Mouse (Mus musculus) NIH3T3 (cell line): Measurements from ENCODE around the gene Polr3a.

Experiments
- DNase-seq: peaks from one replicate; pipeline ENCODE4 v3.0.0-alpha.2; 2012; ENCODE audit warnings: low read depth

Gene Polr3a

DNA sequence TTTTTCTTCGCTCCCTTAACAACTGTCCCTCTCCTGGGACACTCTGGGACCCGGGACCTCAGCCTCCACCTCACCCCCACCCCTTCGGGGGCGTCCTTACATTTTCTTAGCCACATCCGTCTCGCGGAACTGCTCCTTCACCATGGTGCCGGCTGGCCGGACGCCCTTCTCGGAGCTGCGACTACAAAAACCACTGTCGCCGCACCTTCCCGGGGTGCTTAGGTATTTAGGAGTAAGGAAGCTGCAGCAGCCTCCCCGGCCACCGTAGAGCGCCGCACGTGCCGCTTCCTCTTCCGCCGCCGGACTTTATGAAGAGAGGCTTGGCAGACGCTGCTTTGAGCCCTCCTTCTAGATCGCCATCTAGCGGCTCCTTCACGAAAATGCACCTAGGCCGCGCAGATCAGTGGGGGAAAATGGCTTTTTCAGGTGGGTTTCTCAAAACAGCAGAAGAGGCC, at the start of gene Polr3a, which contains the start of gene Rps24:
TSS of gene Polr3a (minus strand) at position 286 of the 455 bp plus-strand sequence.
TSS of gene Rps24 (plus strand) at position 353 of the 455 bp plus-strand sequence.
- peak; percentile 91 for DNase-seq

DNA sequence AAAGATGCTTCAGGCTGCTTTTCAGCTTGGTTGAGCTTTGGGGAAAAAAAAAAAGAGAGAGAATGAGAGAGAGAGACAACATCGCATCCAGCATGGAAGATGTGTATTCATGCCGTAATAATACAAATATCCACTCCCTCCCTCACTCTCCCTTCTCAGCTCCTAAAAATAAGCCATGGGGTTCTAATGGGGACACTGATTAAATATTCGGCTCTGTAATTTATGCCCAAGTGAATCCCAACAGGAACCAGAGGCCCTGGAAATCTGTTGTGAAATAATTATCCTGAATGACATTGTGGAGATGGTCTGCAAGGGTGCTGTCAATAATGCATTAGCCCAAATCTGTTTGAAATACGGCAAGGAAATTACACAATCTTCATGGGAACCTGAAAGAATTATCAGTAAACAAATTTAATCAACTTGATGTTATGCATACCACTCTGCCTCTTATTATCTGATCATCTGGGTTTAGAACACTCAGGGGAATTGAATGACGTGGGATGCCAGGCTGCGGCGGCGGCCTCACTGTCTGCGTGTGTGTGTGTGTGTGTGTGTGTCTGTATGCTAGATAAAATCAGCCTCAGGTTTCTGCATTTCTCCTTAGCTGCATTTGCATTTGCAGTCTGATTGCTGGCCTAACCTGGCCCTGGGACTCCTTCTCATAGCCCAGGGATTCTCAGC, 48.1 kb upstream of the Polr3a start:
- DNase-seq, result no peak

DNA sequence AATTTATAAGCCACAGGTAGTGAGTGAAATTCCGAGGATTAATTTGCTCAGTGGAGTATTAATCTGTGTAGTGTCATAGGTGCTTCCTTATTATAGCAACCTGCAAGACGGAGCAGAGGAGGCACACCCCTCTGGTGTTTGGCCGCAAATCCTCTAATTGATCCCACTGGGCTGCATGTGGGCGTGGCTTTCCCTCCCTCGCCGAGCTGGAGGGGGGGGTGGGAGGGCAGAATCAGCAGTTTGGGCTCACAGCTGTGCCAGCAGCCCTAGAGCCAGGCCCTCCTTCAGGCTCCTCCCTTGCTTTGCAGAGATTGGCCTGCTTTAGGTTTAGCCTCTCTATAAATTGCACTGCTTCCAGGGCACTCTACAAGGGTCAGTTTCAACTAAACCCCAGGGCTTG, 43.4 kb upstream of the Polr3a start:
- DNase-seq, result peak; percentile 56

DNA sequence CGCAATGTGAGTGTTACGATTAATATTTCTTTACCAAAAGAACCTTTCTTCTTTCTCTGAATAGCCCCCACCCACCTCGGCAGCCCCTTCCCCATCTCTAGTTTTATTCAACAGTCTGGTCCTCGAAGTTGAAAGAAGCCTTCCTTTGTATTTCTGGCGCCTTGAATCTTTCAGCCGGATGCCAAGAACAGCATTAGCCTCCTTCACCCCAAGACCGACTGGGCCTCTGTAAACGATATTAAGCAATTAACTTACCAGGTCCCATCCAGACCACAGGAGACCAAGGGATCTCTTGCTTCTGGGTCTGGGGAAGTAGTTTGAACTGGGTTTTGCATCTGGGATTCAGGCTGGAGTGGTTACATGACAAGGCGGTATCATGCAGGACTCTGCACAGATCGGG, 39.6 kb upstream of the Polr3a start:
- DNase-seq, result no peak

DNA sequence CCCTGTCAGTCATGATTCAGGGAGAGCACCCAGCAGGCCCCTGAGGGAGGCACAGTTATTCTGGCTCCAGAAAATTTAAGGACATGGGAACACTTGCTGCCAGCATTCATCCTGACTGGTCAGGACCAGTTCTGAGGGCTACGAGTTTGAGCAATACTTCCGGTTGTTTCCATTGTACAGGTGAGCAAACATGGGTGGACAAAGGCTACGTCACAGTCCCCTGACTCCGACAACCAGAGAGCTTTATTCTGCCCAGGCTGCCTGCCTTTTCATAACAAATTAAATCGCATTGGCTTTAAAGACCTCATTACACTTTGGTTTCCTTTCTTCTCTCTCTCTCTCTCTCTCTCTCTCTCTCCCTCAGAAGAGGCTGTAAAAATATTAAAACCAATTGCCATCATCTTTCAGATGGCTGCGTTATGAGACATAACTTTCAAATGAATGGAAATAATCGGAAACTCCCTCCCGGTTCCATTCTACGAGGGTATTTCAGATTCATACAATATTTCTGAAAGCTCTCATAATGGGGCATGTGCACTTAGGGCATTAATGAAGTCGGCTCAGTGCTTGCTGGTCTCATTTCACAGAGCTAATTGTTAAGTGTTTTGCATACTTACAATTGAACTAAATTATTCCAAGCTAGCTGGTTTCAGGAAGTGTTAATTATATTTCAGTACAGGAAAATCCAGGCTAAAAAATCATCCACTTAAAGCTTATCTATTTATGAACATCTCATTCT, 39.0 kb upstream of the Polr3a start:
- no peak for DNase-seq

DNA sequence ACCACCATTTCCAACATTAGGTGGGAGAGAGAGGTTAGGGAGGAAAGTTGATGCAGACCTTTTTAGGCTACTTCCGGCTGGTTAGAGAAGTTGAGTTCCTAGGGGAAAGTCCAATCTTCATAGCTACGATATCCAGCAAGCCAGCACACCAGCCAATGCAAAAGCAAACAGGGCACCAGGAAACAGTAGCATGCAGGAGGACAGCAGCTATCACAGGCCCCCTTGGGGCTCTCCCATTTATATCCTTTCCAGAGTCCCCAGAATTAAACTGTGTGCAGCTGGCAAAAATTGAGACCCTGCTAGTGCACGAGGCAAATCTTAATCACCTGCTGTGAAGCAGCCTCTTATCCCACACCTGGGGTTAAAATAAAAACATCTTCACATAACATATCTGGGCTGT, 38.3 kb upstream of the Polr3a start:
- no peak for DNase-seq

DNA sequence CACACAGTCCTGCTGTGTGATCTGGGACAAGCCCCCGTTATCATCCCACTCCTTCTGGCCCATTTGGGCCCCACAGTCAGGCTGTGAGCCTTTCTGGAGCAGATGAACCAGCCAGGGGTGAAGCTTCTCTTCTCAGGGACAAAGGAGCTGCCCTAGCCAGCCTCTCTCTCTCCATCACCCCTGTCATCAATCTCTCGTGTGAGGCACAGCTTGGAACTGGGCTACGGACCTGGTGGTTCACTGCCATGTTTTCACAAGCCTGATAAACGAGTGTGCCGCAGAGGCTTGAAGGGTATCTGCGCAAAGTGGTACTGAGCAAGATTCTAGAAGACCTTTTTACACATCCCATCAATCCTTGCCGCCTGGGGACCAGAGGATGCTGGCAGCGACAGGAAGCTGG, 34.7 kb upstream of the Polr3a start:
- no peak for DNase-seq

DNA sequence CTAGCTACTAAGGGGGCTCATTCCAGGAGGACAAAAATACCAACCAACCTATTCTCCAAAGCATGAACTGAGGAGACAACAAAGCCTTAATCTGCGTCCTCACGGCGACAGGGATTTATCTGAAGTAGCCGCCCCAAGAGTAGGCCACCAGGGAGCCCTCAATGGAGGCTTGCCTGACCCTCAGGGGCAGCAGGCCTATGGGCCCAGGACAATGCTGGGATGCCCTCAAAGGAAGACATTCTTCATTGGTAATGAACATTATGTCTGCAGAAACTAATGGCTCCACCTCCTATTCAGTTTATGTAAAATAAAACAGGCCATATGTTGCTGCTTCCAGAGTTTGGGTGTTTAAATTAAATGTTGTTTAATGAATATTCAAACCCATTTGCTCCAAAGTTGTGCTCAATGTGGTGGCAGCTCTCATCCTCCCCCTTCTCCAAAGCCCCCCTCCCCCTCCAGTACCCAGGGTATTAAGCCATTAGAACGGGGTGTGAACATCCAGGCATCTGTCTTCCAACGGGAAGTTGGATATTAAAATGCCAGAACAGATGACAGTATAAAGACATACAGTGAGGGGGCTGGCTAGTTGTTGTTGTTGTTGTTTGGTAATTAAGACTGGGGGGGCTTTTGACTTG, 25.8 kb upstream of the Polr3a start:
- DNase-seq, result no peak

DNA sequence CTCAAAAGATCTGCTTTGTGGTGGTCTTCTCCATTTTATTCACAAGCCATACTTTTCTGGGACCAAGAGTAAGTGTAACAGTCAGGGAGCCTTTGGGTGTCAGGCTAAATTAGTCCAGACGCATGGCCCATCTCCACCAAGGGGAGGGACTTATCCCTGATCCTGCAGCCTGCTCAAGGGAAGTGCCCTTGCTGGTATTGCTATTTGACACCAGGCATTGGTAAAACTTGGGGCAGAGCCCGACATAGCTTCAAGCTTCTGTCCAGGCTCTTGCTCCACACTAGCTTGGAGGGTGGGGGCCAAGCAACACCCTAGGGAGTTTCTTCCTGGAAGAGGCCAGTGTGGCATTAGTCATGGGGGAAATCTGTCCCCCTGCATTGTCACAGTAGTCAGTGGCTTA, 23.8 kb upstream of the Polr3a start:
- DNase-seq, result no peak

DNA sequence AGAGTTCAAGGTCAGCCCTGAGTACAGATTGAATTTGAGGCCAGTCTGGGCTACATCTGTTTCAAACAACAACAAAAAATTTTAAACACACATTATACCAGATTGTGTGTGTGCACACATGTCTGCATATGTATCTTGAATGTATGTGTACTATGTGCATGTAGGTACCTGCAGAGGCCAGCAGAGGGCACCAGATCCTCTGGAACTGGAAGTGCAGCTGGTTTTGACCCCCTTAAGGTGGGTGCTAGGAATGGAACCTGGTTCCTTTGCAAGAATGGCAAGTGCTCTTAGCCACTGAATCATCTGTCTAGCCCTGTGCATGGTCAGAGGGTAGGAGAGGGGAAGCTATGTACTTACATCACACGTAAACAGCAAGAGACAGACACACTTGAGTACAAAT, 23.4 kb upstream of the Polr3a start:
- DNase-seq, result no peak

DNA sequence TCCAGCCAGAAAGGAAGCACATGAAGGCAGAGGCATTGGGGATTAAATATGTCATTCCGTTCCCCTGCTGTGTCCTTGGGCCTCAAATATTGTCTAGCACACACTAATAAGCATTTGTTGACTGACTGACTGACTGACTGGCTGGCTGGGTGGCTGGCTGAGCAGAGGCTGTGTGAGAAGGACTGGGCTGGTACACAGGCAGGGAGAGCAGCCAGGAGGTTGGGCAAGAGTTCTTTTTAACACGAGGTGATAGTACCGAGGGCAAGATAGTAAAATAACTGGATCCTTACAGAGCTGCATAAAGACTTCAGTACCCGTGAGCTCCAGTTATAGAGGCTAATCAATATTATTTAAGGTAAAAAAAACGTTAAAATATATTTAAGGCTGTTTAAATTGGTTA, 22.7 kb upstream of the Polr3a start:
- DNase-seq, result no peak

DNA sequence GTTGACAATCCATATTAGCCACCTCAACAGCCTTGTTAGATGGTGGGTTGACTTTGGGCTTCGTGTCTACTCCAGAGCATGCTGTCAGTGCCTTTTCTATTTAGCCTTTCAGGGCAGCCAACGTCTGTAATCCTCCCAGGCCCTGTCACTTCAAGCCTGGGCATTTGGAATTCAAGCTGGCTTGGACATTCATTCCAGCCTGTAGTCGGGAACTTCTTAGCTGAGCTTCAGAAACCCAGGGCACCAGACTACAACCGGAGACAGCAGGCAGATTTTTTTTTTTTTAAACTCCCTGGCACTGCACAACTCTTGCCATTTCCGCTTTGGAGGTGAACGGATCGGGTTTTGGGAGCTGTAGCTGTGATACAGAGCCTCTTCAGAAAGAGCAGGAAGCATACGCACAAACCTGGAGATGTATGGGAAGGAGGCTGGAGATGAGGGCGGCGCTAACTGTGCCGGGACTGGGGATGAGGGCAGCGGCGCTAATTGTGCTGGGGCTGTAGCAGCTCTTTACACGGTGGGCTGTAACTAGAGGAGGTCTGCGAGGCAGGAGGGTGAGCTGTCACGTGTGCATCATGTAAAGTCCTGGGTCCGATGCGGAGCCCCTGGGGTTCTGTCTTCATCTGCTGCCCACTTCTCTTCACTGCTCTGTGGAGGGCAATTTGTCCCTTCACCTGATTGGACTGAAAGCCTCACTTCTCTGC, 21.4 kb upstream of the Polr3a start:
- no peak for DNase-seq

DNA sequence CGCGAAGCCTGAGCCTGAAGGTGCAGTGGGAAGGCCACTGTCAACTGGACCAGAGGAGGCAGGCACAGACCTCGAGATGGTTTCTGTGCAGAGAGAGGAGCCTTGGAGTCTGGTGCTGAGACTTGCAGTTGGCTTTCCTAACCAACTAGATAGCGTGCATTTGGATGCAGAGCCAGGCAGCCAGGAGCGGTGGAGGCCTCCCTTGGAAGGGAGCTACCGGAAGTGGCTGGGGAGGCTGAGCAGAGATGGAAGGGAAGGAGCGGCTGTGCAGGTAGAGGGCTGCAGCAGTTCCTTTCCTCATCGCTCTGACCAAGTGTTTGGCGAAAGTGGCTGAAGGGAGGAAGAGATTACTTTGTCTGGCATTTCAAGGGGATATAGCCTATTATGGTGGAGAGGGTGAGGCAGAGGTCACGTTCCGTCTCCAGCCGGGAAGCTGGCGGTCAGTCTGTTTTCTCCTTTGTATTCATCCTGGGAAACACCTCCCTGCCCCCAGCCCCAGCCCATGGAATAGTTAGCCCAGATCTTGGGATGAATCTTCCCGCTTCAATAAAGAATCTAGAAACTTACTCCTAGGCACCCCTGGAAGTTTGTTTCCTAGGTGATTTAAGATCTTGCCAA, 20.7 kb upstream of the Polr3a start:
- DNase-seq, result no peak

DNA sequence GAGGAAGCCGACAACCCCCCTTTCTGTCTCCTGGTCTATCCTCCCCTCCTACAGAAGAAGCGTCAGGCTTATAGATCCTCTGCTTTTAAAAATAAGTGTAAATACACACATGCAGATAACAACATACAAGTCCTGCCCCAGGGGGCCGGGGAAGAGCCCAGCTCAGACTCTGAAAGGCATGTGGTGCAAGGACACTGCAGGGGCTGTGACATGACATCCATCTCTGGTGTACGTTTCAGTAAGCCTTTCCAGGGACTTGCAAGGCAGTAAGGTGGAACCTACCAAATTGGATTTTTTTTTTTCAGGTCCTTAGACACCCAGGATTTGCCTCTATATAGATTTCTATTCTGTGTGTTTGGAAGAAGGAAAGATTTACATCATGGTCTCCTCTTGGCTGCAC, 14.4 kb upstream of the Polr3a start:
- DNase-seq, result no peak

DNA sequence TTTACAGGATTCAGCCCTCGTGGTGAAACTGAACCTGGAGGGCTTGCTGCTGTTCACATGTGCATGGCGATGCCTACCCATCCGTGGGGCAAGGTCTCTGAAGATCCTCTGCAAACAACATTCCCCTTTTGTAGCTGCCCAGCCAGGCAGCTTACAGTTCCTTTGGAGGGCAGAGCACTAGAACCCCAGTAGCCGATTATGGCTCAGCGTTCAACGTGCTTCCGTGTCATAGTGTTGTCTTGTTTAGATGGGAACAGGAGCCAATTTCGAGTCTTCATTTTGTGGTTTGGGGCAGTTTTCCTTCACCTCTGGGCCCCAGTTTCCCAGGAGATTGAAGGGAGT, 14.0 kb upstream of the Polr3a start:
- DNase-seq, result no peak

DNA sequence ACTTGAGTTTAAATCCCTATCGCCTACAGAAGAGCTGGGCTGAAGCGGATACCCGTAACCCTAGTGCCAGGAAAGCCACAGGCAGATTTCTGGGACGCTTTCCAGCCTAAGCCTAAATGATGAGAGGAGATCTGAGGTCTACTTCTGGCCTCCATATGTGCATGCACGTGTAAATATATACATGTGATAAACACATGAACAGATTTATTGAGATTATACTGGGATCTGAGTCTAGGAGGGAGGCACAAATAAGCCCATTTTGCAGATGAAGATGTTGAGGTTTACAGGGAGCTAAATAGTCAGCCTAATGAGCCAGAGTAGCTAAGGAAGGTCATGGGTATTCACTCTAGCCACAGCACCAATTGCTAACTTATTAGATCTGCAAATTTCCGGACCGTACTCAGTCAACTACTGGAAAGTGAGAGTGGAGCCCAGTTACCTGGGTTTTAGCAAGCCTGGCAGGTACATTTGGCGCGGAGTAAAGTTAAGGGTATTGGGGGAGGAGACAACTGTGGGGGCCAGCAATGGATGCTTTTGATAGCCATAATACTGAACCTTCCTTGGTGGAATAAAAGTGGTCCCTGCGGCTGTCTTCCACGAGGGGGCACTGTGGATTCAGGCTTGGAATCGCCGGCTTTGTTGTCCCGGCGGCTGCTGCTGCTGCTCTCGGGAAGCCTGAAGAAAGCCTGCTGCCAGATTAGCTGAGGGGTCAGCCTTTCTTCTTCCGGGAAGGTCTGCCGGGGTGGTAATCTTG, 13.4 kb upstream of the Polr3a start:
- peak; percentile 91 for DNase-seq

DNA sequence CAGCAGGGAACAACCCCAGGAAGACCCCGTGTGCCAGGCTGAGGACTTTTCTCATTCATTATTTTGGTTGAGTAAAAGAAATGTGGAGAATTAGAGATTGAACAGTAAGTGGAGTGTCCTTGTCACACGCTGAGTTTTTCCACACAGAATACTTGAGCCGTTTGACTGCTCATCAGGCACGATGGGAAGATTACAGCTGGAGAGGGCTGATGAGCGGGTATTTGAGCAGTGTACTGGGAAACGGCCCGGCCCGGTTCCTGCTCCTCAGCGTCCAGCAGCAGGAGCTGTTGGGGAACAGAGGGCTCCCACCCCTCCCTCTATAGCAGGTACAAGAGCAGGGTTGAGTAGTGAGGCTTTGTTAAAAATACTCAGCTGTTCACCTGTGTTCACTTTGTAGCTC, 12.6 kb upstream of the Polr3a start:
- no peak for DNase-seq

DNA sequence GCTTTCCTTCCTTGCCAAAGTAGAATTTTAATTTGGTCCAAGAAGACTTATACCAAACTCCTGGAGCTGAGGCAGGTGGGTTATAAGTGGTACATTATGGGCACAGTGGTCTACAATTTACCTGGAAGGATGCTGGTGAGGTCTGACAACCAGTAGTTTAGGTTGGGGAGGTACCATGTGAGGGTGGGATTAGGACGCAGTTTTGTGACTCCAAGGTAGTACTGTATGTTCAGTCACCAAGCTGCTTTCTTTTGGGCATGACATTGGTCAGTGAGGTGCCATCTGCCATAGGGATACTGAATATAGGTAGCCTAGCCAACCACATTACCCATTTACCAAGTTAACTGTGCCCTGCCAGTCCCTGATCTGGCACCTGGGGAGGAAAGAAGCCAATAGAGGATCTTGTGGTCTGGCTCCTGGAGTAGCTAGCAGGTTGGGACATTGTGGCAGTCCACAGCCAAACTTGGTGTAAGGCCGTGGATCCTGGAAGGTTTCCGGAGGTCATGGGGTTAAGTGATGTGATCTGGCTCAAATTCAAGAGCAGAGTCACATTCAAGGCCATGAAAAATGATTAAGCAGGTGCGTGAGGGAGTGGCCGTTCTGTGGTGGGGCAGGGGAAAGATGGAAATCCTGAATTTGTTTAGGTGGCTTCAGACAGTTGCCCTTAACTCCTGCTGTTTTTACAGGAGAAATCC, 11.8 kb upstream of the Polr3a start:
- DNase-seq, result no peak

DNA sequence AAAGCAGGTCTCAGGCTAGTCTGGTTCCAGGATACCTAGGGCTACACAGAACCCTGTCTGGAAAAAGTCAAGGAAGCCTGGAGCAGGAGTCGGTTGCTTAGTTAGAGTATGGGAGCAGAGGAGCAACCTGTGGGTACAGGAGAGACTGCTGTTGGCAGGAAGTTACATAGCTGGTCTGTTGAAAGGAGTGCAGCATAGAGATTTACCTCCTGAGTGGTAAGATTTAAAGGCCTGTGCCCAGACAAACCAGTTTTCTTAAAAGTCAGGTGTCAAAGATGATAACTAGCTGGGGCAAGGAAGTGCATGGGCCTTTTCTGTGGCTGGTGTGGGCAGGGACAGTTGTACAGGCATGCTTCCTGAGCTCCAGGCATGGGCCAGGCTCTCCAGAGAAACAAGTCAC, 10.6 kb upstream of the Polr3a start:
- no peak for DNase-seq

DNA sequence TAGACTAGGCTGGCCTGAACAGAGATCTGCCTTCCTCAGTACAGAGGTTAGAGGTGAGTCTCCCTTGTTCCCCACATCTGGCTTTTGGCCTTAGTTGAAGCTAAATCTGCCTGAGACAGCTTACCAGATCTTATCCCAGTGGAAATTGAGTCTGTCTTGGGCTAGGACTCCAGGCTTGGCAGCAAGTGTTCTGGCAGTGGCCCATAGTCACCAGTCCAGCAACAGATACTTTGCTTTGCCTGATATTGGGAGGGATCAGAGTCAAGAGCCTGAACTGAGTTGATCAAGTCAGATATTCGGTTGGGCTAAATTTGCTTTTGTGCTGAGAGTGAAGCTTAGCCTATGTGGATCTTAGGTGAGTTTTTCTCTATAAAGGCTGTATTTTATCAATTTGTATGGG, 9.6 kb upstream of the Polr3a start:
- no peak for DNase-seq

DNA sequence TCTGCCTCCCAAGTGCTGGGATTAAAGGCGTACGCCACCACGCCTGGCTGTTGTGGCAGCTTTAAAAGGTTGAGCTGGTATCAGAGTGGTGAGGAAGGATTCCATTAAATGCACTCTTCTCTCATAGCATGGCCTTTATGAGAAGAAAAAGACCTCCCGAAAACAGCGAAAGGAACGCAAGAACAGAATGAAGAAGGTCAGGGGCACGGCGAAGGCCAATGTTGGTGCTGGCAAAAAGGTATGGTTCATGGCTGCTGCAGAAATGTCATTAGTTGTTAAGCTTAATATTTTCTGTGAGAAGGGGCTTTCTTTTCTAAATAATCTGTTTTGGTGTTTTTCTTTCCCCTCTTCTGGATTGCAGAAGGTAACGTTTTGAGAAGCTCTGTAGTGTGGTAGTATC, 6.4 kb upstream of the Polr3a start:
- DNase-seq, result no peak
